Mouse (Mus musculus): ENCODE data around the gene Mkrn2. TPM values are rescaled to one million over a fixed set of nuclear protein-coding genes. Genes with fewer than 3 reads are reported as not detected.

The Mkrn2 gene
- 10 to 100 TPM; 42.2 to 45.6 TPM for polyA plus RNA-seq (2017; shearing (Covaris generic))

- peak; percentile 80 for ATAC-seq
Measured at GRCm38 (mm10) chr6:115601715-115602523, at the start of gene Mkrn2. Mkrn2 (plus strand) TSS chr6:115601902.

- ATAC-seq = no peak
Measured at GRCm38 (mm10) chr6:115555485-115555884, 46.2 kb upstream of the Mkrn2 start.

GRCm38 (mm10) chr6:115558176-115558575 lies 43.5 kb upstream of the Mkrn2 start:
- no peak for ATAC-seq

GRCm38 (mm10) chr6:115559651-115560632 lies 41.8 kb upstream of the Mkrn2 start:
- no peak for ATAC-seq

GRCm38 (mm10) chr6:115565479-115566045 lies 36.1 kb upstream of the Mkrn2 start:
- no peak for ATAC-seq

GRCm38 (mm10) chr6:115574171-115574570 lies 27.5 kb upstream of the Mkrn2 start:
- ATAC-seq = peak; percentile 42

GRCm38 (mm10) chr6:115577407-115577806 lies 24.3 kb upstream of the Mkrn2 start:
- ATAC-seq = peak; percentile 73

GRCm38 (mm10) chr6:115577941-115578340 lies 23.8 kb upstream of the Mkrn2 start:
- peak; percentile 68 for ATAC-seq

GRCm38 (mm10) chr6:115580810-115581209 lies 20.9 kb upstream of the Mkrn2 start:
- ATAC-seq = no peak

- no peak for ATAC-seq
Measured at GRCm38 (mm10) chr6:115582328-115583115, 19.2 kb upstream of the Mkrn2 start.

GRCm38 (mm10) chr6:115583430-115584125 lies 18.1 kb upstream of the Mkrn2 start:
- ATAC-seq = no peak

- no peak for ATAC-seq
Measured at GRCm38 (mm10) chr6:115584176-115584575, 17.5 kb upstream of the Mkrn2 start.

- no peak for ATAC-seq
Measured at GRCm38 (mm10) chr6:115586321-115586720, 15.4 kb upstream of the Mkrn2 start.

GRCm38 (mm10) chr6:115591692-115592359 lies 9.9 kb upstream of the Mkrn2 start:
- ATAC-seq = no peak

GRCm38 (mm10) chr6:115592458-115592857 lies 9.2 kb upstream of the Mkrn2 start, which contains the start of gene Mkrn2os:
Mkrn2os (minus strand) TSS chr6:115592576.
- no peak for ATAC-seq

- ATAC-seq = no peak
Measured at GRCm38 (mm10) chr6:115593252-115593651, 8.4 kb upstream of the Mkrn2 start.

GRCm38 (mm10) chr6:115594463-115594862 lies 7.2 kb upstream of the Mkrn2 start:
- ATAC-seq = peak; percentile 93

GRCm38 (mm10) chr6:115595667-115596066 lies 6.0 kb upstream of the Mkrn2 start:
- ATAC-seq = no peak

GRCm38 (mm10) chr6:115601322-115601714 lies 384 bp upstream of the Mkrn2 start:
- no peak for ATAC-seq

- no peak for ATAC-seq
Measured at GRCm38 (mm10) chr6:115606461-115606860, 4.8 kb downstream of the Mkrn2 start.

GRCm38 (mm10) chr6:115607429-115607828 lies 5.7 kb downstream of the Mkrn2 start:
- no peak for ATAC-seq
